Mouse (Mus musculus): ENCODE data around the gene Lsamp. TPM values are rescaled to one million over a fixed set of nuclear protein-coding genes. Genes with fewer than 3 reads are reported as not detected.

Gene Lsamp
- total RNA-seq, 2 experiments from 2014 or later = 5.7 to 7.0 TPM

DNA sequence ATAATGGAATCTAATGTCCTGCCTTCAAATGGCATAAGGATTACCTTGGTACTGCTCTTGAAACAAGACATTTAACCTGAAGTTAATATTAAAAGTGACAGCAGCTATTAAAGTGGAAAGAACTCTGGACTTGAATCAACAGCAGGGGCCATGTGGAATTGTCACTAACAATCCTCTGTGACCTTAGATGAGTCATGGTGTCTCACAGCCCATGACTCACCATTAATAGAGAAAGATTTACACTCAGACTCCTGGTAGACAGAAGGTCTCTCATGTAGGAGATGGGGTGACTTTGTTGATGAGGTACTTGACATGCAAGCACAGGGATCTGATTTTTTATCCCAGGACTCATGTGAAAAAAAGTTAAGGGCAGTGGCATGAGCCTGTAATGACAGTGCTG is 701.4 kb downstream of the Lsamp start:
- DNase-seq = no peak

DNA sequence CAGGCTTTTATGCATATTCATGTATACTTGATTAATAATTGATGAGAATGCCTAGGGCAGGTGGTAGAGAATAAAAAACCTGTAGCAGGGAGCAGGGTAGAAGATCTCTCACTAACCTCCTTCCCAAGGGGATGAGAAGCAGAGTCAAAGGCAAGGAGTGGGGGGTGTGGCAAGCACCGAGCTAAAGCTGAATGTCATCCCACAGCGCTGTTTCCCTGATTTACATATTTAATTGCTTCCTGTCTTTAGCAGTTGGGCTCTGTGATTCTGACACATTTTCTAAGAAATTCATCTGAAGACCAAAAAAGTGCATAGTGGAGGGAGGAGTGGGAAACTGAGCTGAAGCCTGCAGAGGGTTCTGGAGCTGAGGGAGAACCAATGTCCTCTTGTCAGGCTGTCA is 708.1 kb downstream of the Lsamp start:
- DNase-seq = no peak

DNA sequence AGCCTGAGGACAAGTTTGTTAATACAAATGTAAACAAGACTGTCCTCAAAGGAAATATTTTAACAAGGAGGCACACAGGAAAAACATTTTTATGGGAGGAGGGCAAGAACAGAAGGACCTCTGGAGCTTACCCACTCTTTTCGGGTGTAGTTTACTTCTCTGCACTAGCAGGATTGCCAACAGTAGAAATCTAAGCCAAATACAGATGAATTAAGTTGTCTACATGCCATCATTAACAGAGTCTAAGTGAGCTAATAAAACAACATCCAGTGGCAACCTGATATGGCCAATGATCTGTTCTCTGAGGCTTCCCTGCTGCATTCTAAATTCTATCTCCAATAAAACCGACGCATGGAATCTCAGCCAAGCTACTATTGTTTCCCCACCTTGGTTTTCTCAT is 713.1 kb downstream of the Lsamp start:
- no peak for DNase-seq

DNA sequence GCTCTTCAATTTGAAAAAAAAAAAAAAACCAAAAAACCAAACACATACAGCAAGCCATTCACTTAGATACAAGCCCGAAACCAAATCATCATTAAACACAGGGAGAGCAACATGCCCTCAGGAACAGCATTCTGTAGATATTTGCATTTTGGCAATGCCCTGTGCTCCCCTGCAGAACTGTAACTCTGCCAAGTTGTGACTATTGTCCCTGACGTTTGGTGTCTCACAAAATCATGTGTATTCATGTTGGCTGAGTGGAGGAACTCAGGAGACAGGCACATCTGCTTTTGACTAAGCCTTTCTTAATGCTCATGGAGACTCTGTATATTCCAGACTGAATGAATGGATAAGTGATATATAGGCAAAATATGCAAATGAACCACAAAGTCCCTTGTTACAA is 724.4 kb downstream of the Lsamp start:
- DNase-seq = no peak

DNA sequence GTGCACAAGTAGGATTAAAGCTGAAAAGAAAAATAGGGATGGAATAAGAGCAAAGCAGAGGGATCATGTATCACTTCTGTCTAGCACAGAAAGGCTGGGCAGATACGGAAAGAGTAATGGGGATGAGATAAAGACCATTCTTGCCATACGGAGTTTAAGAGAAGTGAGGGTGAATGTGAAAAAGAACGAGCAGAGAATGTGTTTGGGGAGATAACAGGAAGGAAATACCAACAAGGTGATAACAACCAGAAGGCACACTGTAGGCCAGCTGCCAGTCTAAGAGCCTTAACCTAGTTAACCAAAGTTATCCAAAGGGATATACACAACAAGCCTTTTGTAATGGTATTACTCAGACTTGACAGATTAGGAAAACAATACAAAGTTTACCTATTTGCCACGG is 725.4 kb downstream of the Lsamp start:
- no peak for DNase-seq

DNA sequence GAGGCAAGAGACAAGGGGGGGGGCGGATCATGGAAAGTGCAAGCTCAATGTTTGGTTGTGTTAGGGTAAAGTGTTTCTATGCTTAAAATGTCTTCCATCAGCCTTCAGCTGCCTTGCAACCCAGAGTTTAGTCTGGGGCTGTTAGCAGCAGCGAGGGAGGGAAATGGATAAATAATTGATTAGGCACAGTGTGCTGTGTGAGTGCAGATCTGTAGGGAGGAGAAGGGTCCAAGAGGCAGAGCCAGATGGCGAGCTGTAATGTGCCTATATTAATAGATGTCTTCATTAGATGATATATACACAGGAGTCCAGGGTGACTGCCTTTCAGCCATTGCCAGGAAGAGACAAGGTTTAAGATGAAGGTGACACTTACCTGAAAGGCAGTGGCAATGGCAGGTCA is 725.9 kb downstream of the Lsamp start:
- DNase-seq = no peak

DNA sequence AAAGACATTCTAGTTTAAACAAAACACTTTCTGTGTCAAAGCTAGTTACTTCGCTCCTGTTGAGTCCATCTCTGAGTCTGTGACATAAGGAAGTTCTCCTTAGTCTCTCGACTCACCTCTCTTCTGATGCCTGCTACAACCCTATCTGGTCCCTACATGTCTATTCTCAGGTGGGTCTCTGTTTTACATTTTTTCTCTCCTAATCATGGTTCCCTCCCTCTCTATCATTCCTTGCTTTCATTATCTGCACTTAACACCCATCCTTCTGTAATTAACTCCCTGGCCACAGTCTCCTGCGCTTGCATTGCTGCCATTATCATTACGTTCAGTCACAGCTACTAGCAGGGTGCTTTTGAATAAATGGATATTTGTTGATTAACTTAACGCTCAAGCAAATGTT is 726.3 kb downstream of the Lsamp start:
- DNase-seq = no peak

DNA sequence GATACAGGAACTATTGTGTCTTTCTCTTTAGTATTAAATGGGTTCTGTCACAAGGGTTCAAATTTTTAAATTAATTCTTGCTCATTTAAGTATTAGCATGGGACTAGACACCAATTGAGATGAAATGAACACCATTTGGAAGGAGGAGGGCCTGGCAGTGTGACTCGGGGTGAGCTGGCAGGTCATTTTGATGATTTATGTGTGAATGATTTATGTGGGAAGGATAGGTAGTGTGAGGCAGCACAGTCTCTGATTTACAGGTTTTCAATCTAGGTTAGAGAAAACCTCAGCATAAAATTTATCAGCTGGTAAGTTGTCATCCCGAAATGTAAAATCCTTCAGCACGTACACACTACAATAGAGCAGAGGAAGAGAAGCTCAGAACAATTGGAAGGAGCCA is 729.6 kb downstream of the Lsamp start:
- DNase-seq = no peak

DNA sequence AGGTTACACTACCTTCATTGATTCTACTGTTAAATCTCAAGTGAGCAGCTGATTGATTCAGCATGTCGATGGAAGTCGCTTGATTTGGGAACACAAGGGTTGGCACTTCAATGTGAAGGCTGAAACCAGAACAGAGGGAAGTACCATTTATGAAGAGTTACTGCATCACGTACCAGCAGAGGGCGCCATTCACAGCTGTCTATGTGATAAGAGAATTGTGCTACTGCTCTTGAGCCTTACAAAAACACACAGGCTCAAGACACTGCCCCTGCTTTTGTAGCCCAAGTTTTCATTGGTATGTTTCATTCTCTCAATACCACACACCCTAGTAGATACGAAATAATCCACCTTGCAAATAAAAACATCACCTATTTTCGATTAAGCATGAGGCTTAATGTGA is 754.9 kb downstream of the Lsamp start:
- DNase-seq = peak; percentile 68 to 76

DNA sequence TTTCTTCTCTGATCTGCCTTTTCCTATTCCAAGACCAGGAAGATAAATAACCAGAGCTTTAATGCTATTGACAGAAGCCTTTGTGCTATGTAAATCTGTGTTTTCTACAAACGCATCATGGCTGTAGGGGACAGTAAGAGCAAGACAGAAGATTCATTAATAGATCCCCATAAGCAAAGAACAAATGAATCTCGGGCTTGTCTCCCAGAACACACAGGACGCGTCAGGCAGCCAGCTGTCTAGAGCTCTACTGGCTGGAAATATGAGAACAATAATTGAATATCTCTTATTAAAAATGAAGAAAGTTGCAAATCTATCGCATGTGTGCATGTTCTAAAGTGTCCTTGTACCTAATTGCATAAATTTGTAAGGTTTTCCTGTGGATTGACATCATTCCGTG is 755.6 kb downstream of the Lsamp start:
- no peak for DNase-seq

DNA sequence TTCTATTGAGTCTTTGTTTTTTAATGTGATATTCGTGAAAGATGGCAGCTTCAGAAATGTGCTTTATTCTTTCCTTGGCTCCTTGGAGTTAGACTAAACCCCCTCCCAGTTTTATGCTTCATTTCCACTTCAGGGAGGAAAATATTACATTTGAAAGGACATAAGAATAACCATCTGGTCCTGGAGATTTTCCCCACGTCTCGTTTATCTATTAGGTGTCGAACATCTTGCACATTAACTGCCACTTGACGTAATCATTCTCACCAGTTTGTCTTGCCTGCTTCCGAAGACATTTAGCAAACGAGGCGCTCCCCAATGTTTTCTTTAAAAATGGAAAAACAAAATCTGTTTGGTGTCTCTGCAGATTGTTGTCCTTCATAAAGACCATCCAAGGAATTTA is 756.1 kb downstream of the Lsamp start:
- no peak for DNase-seq

DNA sequence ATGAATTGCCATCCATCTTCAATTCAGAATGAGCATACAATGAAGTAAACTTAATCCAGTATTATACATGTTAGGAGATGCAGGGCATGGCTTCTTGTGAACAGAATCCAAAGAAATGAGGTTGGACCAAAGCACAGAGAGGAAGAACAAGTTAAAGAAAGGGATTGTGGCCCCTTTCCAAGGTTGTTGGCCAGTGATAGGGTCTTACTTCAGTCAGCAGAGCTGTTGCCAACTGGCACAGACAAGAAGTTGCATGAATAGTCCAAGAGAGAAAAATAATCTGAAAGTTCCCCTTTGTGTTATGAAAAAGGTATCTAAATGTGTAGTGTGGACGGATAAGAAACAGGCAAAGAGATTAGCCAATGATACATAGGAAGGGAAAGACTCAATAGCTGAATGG is 843.0 kb downstream of the Lsamp start:
- peak in 1 of 2 experiments; percentile 13 for DNase-seq

DNA sequence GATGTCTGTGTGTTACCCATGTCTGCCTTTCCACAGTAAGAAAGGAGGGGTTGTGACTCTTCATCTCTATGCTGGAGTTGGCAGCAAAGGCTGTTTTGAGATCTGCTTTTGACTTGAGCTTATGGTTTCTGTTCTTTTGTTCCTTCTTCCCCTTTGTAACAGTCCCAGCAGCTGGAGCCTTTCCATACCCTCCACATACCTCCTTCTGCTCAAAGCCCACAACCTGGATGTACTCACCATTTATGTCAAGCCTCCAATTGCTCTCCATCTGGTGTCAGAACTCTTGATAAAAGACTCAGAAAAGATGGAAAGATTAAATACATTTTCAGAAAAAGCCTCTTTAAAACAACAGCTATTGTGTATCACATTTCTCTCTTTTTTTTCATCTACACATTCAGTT is 847.4 kb downstream of the Lsamp start:
- DNase-seq = no peak

DNA sequence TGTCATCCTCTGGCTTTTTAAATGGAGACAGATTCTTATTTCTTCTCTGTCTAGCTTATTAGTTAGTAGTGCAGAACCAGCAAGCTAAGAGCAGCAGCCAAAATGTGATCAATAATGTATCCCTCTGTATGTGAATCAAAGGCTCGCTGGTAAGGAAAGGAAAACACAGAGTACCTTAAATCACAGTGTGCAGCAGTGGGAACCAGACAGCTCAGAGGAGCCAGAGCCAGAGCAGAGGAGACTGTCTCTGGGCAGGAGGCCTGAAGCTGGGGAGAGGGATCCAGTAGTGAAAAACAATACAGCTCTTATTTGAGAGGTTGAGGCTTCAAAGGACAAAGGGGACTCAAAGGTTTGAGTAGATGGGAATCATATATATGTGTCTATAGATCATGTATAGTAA is 857.6 kb downstream of the Lsamp start:
- no peak for DNase-seq

DNA sequence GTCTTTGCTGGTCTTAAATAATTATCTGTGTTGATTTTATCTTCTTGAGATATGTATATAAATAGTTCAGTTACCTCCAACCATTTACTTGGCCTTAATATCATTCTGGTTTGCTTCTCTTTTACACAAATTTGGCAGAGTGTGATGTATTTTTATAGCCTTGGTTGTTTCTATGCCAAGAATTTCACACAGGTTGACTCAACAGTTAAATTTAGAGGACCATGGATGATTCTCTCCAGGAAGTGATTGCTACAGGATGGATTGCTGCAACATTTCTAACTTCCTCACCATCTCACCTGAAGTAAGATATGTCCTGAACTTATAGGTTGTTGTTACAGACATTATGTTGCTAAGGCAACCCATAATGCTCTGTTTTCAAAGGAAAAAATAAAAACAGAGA is 882.6 kb downstream of the Lsamp start:
- DNase-seq = no peak

DNA sequence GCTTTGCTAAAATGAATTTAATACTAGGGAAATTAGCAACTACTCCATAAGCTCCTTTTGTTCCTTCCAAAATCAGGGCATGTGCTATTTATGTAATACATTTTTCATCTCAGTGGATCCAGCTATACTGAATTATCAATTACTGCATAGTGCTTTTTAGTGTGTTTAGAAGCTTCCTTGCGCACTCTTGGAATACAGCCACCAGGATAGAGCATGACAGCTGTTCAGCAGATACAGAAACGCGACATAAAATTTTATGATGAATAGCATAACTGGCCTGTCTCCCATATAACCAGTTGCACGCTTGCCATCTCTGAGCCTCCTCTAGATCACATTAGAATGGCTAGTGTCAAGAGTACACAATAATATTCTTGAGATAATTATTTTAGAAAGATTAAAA is 894.1 kb downstream of the Lsamp start:
- no peak for DNase-seq

DNA sequence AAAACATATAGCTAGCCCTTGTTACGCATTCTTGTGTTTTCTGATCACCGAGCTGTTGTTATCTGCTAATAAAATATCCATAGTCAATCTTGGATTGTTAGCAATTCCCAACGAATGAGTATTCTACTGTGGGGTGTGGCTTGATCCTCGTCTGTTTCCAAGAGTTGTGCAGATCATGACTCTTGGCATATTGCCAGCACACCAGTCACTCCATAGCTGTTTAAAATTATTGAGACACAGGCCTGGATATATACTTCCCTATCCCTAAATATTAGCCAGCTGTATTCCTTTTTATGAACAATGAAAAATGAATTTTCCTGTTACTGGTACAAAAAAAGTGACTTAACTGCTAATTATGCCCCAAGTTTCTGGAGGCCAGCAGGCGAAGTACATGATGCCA is 897.8 kb downstream of the Lsamp start:
- no peak for DNase-seq

DNA sequence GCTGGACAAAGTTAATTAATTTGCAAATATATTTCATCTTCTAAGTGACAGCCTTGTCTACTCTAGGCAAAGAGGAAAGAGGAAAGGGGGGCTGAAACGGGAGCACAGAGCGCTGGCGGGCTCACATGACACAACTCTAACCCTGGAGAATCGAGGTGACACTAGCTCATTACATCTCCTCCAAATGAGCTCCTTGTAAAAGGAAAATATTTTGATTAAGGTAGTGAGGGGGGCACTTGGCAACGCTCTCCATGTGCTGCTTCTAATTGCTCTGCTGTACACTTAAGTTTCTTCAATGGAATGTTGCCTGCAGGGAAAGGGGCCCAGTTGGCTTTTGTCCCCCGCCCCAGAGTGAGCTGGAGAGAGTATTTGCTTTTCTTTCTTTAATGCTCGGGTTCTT is 907.2 kb downstream of the Lsamp start:
- DNase-seq = no peak

DNA sequence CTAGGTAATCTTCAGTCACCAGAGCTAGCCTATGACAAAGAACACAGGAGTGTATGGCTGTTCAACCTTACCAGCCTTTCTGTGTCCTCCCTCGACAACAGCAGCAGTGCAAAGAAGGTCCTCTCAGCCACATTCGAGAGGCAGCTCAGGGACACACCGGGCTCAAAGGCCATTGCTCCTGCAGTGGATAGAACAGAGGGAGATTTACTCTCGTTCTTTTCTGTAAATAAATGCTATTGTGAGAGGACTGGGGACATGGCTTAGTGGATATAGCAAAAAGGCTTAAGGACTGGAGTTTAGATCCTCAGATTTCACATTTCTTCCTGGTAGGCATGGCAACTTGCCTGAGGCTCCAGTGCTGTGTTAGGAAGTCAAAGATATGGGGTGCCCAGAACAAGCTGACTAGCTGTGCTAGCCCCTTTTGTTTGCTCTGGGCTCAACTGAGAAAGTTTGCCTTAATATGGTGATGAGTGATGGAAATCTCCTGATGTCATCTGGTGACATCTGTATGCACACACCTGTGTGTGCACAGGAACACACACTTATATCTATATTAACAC is 913.7 kb downstream of the Lsamp start:
- no peak for DNase-seq

DNA sequence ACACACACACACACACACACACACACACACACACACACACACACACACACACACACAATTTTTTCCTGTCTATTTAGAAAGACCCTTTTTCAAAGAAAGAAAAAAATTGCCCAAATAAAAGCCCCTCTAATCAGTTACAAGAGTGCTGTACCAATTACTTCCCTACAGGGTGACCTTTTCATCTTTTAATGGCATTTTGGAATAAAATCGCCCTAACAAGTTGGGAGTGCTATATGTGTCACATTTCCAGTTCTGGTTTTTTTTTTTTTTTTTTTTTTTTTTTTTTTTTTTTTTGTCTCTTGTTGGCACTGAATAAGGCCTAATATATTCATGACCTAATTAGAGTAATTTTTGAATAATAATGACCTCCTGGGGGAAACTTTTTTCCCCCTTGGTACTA is 923.7 kb downstream of the Lsamp start:
- DNase-seq = no peak

DNA sequence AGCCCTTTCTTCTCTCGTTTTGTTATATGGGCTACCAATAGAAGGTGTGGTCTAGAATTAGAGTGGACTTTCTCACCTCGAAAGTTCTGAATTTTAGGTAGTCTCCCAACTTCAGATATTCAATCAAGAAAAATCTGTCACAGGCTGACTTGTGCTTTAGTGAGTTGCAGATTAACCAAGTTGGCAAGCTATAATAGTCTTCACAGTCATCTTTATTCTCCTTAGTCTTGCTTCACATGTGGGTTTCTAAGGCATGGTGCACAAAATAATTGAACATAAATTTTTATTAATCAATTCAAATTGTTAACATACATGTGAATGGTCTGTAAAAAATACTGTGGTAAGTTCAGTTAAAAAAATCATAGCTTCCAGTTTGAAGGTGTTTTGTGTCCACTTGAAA is 930.0 kb downstream of the Lsamp start:
- no peak for DNase-seq

DNA sequence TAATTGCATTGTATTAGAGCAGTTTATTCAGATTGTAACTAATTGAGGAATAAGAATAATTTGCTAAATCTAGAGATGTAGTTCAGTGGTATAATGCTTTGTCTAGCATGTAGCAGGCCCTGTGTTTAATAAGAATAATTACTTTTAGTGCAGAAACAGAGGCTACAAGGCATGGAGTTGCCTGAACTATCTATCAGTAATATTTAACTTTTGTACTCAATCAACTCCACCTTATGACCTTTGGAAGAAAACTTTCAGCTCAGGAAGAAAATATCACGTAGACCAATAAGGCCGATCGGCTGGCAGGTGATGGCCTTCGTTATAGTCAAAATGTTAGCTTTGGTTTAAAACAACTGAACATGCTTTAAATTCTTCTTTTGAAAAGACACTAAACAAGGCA is 946.4 kb downstream of the Lsamp start:
- DNase-seq = no peak

DNA sequence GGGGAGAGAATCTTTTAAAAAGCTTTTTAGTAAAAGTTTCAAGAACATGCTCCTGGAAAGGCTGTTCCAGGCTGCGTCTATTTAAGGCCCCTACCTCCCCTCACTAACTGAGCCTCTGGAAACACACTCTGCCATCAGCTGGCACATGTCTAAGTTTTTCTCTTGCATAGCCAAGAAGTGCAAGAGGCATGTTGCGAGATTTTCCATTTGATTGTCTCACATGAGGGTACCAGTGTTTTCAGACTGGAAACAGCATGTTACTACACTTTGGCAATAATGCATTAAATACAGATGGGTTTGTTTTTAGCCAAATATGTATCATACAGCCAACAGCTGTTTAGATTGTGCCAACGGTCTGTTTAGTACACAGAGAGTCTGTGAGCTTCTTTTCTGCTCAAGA is 958.1 kb downstream of the Lsamp start:
- no peak for DNase-seq

DNA sequence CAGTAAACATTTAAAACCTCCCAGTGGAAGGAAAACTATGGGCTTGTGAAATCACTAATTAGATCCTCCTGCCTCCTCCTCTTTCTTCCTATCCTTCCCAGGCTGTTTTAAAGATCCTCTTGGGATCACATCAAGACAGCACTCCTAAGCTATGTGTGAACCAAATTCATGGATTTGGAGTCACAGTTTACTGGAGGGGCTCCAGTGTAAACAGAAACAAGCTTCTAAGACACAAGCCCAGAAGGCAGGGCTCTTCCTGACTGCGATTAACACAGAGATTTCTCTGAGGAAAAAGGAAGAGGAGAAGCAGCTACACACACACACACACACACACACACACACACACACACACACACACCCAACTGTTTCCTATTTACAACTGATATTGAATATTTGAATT is 961.7 kb downstream of the Lsamp start:
- DNase-seq = no peak

DNA sequence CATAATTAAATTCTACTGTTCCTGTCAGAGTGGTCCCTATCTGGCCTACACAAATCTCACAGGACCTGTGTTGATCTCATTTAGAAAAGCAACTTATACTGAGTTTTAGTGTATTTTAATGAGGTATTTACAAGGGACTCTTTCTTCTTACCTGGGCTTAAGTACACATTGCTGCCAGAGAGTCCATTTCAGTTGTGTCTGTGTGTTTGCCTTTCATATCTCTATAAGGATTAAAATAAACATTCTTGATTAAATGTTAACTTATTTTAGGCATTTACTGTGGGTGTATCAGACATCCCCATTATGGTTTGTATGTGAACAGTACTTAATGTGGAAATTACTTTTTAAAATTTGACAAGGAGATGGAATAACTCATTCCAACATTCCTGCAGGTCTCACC is 963.9 kb downstream of the Lsamp start:
- no peak for DNase-seq
